Mouse (Mus musculus): ENCODE results near the gene Map3k1. TPM values are rescaled to one million over a fixed set of nuclear protein-coding genes. Genes with fewer than 3 reads are reported as not detected.

Gene Map3k1
- 109 TPM for total RNA-seq (2023)

DNA sequence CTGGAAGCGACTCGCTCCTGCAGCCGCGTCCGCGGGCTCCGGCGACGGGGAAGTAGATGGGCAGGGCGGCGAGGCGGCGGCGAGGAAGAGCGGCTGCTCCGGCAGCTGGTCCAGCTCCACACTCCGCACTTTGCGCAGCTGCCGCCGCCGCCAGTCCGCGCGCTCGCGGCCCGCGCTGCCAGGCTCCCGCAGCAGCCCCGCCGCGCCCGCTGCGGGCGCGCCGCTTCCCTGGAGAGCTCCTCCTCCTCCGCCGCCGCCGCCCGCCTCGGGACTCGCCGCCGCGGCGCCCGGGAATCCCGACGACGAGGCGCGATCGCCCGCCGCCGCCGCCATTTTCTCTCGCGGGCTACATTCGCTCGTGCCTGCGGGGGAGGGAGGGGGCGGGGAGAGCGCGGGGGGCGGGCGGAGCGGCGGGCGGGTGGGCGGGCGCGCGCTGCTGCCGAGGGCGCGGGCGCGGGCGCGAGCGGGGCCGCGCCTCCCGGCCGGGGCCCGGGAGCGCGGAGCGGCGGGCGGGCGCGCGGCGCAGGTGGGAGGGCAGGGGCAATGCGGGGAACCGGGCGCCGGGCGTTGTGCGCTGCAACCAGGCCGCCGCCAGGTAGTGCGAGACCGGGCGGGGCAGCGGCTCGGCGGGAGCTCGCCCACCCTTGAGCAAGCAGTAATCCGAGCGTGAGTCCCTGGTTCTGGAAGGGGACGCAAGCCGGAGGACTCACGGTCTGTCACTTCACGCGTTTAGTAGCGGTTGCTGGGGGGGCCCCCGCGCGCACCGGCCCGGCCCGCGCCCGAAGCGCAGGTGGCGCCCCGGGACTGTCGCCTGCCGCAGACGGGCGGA is at the start of gene Map3k1:
TSS of gene Map3k1 (minus strand) at position 357 of the 829 bp plus-strand sequence.

Other genes starting within 250 kb of the Map3k1 start
- gene Gm10198, start 216.2 kb downstream of the Map3k1 start, total RNA-seq (2023): not detected
- 29.5 TPM for gene Mier3, start 128.0 kb downstream of the Map3k1 start, total RNA-seq (2023)